Mouse (Mus musculus) neural tube, embryonic 12.5 days (tissue): ENCODE results near the gene Trp53i13. TPM values are rescaled to one million over a fixed set of nuclear protein-coding genes. Genes with fewer than 3 reads are reported as not detected.
A peak's percentile ranks its signal among the peaks of the same experiment; 100 is the strongest.

ENCODE experiments used
- ATAC-seq: fragments of 200-750 bp; cut with Nextera tagmentation; 2 replicates; pipeline ENCODE4 v1.8.0; 2017; ENCODE audit warnings: low read depth, mild to moderate bottlenecking, moderate TSS enrichment, moderate library complexity; ENCODE audit not compliant: low FRiP score
- H3K27ac ChIP-seq: fragments of 300-500 bp; sonication (generic); 2 replicates; pipeline ENCODE4 v1.5.1; 2016
- H3K27me3 ChIP-seq: fragments of 300-500 bp; sonication (generic); replicated peaks from 2 replicates; pipeline ENCODE4 v1.6.1; 2016; ENCODE audit warnings: mild to moderate bottlenecking
- H3K36me3 ChIP-seq: fragments of 300-500 bp; sonication (generic); 2 replicates; pipeline ENCODE4 v1.6.1; 2016; ENCODE audit warnings: mild to moderate bottlenecking
- H3K4me1 ChIP-seq: fragments of 300-500 bp; sonication (generic); 2 replicates; pipeline ENCODE4 v1.6.1; 2016
- H3K4me2 ChIP-seq: fragments of 300-500 bp; sonication (generic); replicated peaks from 2 replicates; pipeline ENCODE4 v1.6.1; 2016; ENCODE audit warnings: mild to moderate bottlenecking
- H3K4me3 ChIP-seq: fragments of 300-500 bp; sonication (generic); 2 replicates; pipeline ENCODE4 v1.5.1; 2016
- H3K9ac ChIP-seq: fragments of 300-500 bp; sonication (generic); 2 replicates; pipeline ENCODE4 v1.6.1; 2016; ENCODE audit warnings: mild to moderate bottlenecking
- H3K9me3 ChIP-seq: fragments of 300-500 bp; sonication (generic); 2 replicates; pipeline ENCODE4 v1.6.1; 2016; ENCODE audit warnings: mild to moderate bottlenecking
- WGBS: fragments of 180-500 bp; shearing (Covaris S2); methylation state at CpG from one replicate; pipeline ENCODE4 v1.1.7; 2016; 5-methylcytosine and 5-hydroxymethylcytosine counted together
- polyA plus RNA-seq: library from polyadenylated mRNA; unstranded; fragments of >200 nt; fragmentation: Nextera tagmentation; extraction: Ambion mirVana; gene quantifications from 2 replicates; pipeline ENCODE4 v1.2.1, GENCODE M21; 2016

The Trp53i13 gene
- polyA plus RNA-seq, 1 experiment from 2014 or later = 32.4 TPM

DNA sequence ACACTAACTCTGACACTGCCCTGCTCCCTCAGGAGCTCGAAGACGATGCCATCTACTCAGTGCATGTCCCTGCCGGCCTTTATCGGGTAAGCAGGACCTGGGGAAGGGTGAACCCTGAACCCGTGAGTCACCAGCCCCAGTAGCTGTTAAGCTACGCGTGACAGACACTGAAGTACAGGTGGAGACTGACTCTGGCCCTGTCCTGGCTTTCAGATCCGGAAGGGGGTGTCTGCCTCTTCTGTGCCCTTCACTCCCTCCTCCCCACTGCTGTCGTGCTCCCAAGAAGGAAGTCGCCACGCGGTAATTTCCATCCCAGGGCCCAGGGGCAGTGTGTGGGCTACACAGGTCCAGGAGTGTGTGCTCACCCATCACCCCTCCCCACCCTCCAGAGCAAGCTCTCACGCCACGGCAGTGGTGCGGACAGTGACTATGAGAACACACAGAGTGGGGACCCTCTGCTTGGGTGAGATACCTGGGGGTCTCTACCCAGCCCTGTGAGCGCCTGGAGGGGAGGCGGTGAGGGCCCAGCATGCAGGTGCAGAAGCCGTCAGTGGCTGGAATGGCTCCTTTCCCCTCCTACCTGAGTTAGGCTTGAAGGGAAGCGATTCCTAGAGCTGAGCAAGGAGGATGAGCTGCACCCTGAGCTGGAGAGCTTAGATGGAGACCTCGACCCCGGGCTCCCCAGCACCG lies 10.3 kb downstream of the Trp53i13 start:
- no peak overlapping the region for H3K4me2 ChIP-seq
- H3K36me3 ChIP-seq = peaks cover 75% of the 10 kb centered on the region
- no peak for ATAC-seq
- H3K27me3 ChIP-seq = no peaks in the 10 kb centered on the region
- H3K9me3 ChIP-seq = no peaks in the 10 kb centered on the region
- H3K4me1 ChIP-seq = peaks cover 15% of the 10 kb centered on the region
- no peak overlapping the region for H3K9ac ChIP-seq
- no peak overlapping the region for H3K27ac ChIP-seq
- H3K4me3 ChIP-seq = no peak overlapping the region
- 92% methylated on average over 22 of the region's 22 CpGs for WGBS

DNA sequence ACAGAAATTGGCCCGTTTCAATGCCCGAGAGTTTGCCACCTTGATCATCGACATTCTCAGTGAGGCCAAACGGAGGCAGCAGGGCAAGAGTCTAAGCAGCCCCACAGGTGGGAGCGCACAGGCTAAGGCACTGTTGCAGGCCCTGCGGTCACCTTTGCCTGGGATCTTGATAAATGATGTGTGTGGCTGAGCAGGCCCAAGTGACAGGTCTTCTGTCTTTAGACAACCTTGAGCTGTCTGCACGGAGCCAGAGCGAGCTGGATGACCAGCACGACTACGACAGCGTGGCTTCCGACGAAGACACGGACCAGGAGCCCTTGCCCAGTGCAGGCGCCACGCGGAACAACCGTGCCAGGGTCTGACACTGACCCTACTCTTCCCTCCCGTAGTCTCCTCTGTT lies 11.4 kb downstream of the Trp53i13 start:
- Histone ChIP-seq H3K4me3 (no peak overlapping the region), H3K4me2 (no peak overlapping the region), H3K9me3 (no peaks in the 10 kb centered on the region), H3K36me3 (peaks cover 82% of the 10 kb centered on the region), H3K27ac (no peak overlapping the region), H3K27me3 (no peaks in the 10 kb centered on the region), H3K4me1 (peaks cover 18% of the 10 kb centered on the region), H3K9ac (no peak overlapping the region)
- 94% methylated on average over 19 of the region's 19 CpGs for WGBS
- ATAC-seq = no peak

DNA sequence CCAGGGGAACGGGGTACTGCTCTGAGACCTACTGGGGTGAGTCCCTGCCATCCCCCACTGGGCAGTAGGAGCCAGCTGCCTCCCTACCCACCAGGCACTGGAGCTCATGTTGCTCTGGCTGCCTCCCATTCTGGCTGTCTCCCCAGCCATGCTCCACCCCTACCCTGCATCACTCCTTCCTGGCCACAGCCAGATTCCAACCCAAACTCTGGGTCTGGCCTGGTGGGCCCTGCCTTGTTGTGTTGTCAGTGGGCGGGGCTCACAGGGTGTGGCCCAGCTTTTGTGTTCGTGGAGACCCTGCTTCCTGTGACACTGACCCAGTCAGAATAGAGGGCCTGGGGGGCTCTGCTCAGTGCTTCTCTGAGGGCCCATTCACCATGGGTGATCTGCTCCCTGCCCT lies 12.3 kb downstream of the Trp53i13 start:
- Histone ChIP-seq H3K4me1 (peaks cover 17% of the 10 kb centered on the region), H3K9ac (no peak overlapping the region), H3K4me2 (no peak overlapping the region), H3K36me3 (peaks cover 89% of the 10 kb centered on the region), H3K9me3 (no peaks in the 10 kb centered on the region), H3K27ac (no peak overlapping the region), H3K27me3 (no peaks in the 10 kb centered on the region), H3K4me3 (no peak overlapping the region)
- 68% methylated on average over 3 of the region's 3 CpGs for WGBS
- no peak for ATAC-seq

DNA sequence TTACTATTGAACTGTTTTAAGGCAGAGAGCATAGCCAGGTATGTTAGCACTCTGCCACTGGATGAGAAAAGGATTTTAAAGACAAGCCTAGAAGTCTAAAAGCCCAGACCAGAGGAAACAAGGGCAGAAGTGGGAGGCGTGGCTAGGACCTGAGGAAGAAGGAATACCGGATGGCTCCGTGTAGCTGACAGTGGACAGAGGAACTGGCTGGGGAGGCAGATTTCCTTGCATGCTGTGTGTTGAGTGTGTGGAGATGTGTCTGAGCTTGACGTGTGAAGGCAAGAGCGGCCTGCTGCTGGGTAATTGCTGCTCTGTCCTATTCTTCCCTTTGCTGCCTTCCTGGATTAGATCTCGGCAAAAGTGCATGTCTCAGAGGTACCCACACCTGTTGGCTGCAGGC lies 13.3 kb downstream of the Trp53i13 start:
- Histone ChIP-seq H3K27me3 (no peaks in the 10 kb centered on the region), H3K4me3 (no peak overlapping the region), H3K9ac (no peak overlapping the region), H3K36me3 (peaks cover 86% of the 10 kb centered on the region), H3K4me1 (peaks cover 19% of the 10 kb centered on the region), H3K4me2 (no peak overlapping the region), H3K27ac (no peak overlapping the region), H3K9me3 (no peaks in the 10 kb centered on the region)
- ATAC-seq = no peak
- WGBS = 84% methylated on average over 6 of the region's 6 CpGs

DNA sequence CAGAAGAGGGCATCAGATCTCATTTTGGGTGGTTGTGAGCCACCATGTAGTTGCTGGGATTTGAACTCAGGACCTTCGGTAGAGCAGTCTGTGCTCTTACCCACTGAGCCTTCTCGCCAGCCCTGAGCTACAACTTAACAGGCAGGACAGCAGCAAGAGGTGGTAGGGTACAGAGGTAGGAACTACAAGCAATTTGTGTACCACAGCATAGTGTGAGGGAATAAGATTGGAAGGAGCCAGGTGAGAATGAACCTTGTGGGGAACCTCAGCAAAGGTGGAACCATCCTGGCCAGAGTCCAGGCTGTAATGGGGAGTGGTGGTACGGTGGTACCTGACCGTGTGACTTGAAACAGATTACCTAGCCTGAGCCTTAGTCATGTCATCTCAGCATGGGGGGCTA lies 13.8 kb downstream of the Trp53i13 start:
- H3K4me2 ChIP-seq = no peak overlapping the region
- 95% methylated on average over 4 of the region's 4 CpGs for WGBS
- H3K27me3 ChIP-seq = no peaks in the 10 kb centered on the region
- no peak overlapping the region for H3K27ac ChIP-seq
- no peak overlapping the region for H3K9ac ChIP-seq
- peaks cover 23% of the 10 kb centered on the region for H3K4me1 ChIP-seq
- H3K9me3 ChIP-seq = no peaks in the 10 kb centered on the region
- H3K4me3 ChIP-seq = no peak overlapping the region
- H3K36me3 ChIP-seq = peaks cover 81% of the 10 kb centered on the region
- ATAC-seq = no peak

DNA sequence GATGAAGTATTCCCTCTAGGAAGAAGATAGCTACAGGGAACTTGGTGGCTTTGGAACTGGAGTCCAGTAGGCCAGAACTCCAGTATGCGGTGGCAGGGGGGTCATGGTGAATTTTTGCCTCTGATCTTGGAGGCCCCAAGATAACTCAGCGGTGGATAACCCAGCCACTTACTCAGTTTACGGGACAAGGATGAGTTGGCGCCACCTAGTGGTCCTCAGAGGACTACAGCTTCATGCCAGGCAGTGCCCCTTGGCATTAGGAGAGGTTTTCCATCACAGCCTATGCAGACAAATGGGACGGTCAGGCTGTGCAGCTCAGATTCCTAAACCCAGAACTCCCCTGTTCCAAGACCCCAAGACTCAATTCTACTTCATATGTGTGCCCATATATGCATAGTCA lies 14.4 kb downstream of the Trp53i13 start:
- Histone ChIP-seq H3K27me3 (no peaks in the 10 kb centered on the region), H3K9me3 (no peaks in the 10 kb centered on the region), H3K9ac (no peak overlapping the region), H3K27ac (no peak overlapping the region), H3K4me2 (no peak overlapping the region), H3K36me3 (peaks cover 75% of the 10 kb centered on the region), H3K4me1 (peaks cover 23% of the 10 kb centered on the region), H3K4me3 (no peak overlapping the region)
- 26% methylated on average over 5 of the region's 5 CpGs for WGBS
- ATAC-seq = no peak

DNA sequence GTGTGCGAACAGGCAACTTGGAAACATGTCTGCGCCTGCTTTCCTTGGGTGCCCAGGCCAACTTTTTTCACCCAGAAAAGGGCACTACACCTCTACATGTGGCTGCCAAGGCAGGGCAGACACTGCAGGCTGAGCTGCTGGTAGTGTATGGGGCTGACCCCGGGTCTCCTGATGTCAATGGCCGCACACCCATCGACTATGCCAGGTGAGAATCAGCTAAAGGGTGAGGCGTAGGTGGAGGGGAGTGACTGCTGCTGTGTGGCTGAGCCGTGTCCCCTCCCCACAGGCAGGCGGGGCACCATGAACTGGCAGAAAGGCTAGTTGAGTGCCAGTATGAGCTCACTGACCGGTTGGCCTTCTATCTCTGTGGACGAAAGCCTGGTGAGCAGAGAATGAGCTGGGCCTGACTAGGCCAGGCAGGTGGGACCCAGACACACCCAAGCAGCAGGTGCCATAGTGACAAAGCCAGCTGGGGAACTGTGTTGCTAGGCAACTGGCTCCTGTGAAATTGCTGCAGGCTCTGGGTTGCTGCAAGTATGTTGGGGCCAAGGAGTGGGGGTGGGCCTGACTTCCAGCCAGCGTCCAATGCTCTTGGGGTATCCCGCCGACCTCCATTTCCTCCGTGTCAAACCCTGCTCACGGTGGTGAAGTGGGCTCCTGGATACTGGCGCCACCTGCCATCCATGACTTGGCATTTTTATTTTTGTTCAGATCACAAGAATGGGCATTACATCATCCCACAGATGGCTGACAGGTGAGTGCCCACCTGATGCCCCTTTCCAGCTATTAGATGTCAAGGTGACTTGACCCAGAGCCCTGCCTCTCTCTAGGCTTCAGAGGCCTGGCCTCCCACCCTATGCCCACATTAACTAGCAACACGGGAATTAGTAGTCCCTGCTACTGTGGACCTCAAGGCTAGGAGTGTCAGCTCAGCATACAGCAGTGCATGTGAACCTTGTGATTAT lies 15.1 kb downstream of the Trp53i13 start:
- ATAC-seq = no peak
- Histone ChIP-seq H3K36me3 (peaks cover 67% of the 10 kb centered on the region), H3K27me3 (no peaks in the 10 kb centered on the region), H3K4me3 (no peak overlapping the region), H3K9me3 (no peaks in the 10 kb centered on the region), H3K4me2 (no peak overlapping the region), H3K9ac (peak overlapping the region; percentile 35; the same call in 1 of the 2 replicates), H3K4me1 (peaks cover 26% of the 10 kb centered on the region), H3K27ac (no peak overlapping the region)
- 83% methylated on average over 17 of the region's 17 CpGs for WGBS

DNA sequence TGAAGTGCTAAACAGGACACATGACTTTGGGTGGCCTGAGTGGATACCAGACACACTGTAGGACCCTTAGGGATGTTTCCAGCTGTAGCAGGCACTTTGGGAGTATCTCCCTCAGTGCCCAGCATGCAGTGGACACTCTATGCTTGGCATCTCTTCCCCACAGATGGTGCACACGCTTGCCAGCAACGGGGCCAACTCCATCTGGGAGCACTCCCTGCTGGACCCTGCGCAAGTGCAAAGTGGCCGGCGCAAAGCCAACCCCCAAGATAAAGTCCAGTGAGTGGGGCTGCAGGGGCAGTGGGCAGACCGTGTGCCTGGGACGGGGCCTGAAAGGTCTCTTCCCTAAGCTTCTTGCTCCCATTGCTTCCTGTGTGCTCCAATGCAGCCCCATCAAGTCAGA lies 16.4 kb downstream of the Trp53i13 start:
- H3K4me1 ChIP-seq = peaks cover 38% of the 10 kb centered on the region
- peaks cover 54% of the 10 kb centered on the region for H3K36me3 ChIP-seq
- H3K9me3 ChIP-seq = no peaks in the 10 kb centered on the region

DNA sequence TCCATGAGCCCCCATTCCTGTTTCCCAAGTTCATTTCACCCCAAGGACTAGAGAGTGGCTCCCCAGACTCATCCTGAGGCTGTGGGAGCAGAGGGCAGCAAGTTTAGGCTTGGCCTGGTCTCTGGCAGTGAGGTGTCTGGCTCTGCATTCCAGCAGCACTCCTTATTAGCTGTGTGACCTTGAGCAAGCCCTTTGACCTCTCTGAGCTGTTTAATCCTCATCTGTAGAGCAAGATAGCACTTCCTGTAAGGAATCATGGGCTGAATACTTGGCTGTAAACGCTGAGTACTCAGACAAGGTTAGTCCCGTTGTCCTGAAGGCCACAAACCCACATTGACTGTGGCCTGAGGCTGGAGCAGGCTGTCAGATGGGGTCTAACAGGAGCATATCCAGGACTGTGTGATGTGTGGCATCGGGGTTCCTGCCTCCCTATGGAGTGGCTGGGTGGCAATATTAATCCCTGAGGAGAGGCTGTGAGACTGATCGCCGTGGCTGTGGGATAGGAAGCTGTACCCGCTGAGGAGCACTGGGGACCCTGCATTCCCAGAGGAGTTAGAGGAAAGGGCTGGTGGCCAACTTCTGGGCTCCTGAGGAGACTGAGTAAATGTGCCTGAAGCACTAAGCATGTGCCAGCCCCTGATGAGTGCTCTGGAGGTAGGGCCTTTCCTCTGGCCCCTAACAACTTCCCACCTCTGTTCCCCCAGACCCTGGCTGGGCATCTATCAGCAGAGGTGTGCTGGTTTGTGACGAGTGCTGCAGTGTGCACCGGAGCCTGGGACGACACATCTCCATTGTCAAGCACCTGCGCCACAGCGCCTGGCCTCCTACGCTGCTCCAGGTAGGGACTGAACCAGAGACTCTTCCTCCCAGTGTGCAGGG lies 17.3 kb downstream of the Trp53i13 start:
- Histone ChIP-seq H3K4me2 (0 out of 2 replicates have a peak overlapping the region, but pooled peaks have one; percentile 4), H3K9me3 (no peaks in the 10 kb centered on the region), H3K9ac (0 out of 2 replicates have a peak overlapping the region, but pooled peaks have one; percentile 26), H3K4me1 (peaks cover 45% of the 10 kb centered on the region), H3K27me3 (no peaks in the 10 kb centered on the region), H3K36me3 (peaks cover 46% of the 10 kb centered on the region), H3K4me3 (no peak overlapping the region), H3K27ac (no peak overlapping the region)
- 83% methylated on average over 12 of the region's 12 CpGs for WGBS
- ATAC-seq = no peak

More for the DNA sequence above, 16.4 kb downstream of the Trp53i13 start:
- Histone ChIP-seq H3K27ac (no peak overlapping the region), H3K4me3 (no peak overlapping the region), H3K27me3 (no peaks in the 10 kb centered on the region), H3K9ac (no peak overlapping the region), H3K4me2 (no peak overlapping the region)
- 94% methylated on average over 7 of the region's 7 CpGs for WGBS
- no peak for ATAC-seq

DNA sequence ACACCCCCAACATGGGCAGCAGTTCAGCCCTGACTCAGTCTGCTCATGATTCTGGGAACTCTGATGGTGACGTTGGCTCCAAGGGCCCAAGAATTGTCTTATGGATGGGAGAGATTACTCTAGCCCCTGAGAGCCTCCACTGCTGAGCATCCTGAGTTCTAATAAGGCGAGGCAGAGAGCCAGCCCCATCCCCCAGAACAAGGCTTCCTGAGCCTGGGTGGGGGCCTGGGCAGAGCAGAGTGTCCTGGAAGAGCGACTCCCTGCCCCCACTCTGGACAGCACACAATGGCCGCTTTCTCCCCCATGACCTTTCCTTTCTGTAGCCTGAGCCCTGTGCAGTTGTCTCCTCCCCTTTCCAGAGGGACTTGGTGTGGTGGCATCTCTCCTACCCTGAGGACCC lies 17.9 kb downstream of the Trp53i13 start:
- no peak overlapping the region for H3K4me3 ChIP-seq
- no peak for ATAC-seq
- H3K36me3 ChIP-seq = peaks cover 39% of the 10 kb centered on the region
- H3K27me3 ChIP-seq = no peaks in the 10 kb centered on the region
- H3K9me3 ChIP-seq = no peaks in the 10 kb centered on the region
- H3K27ac ChIP-seq = no peak overlapping the region
- WGBS = 22% methylated on average over 4 of the region's 4 CpGs
- H3K4me2 ChIP-seq = peak overlapping the region; percentile 4
- 0 out of 2 replicates have a peak overlapping the region, but pooled peaks have one; percentile 26 for H3K9ac ChIP-seq
- peaks cover 45% of the 10 kb centered on the region for H3K4me1 ChIP-seq

DNA sequence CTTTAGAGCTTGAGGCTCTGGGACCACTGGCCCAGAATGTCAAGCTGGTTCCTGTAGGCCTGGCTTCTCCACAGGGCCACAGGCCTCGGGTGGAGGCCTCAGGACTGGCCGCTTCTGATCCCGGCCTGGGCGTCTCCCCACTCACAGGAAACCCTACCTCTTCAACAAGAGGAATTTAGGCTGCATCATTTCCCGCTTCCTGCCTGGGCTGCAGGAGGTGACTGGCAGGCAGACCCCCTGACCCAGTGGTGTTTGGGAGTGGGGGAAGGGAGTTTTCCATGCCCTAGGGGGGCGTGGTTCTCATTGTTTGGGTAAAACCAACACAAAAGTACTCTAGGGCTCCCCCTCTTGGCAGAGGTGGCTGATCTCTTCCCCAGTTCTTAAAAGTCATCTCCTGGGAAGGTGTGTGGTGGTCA lies 18.4 kb downstream of the Trp53i13 start:
- ATAC-seq = no peak
- WGBS = 19% methylated on average over 6 of the region's 6 CpGs
- Histone ChIP-seq H3K4me3 (no peak overlapping the region), H3K4me2 (peak overlapping the region; percentile 4; the same call in 1 of the 2 replicates), H3K27me3 (no peaks in the 10 kb centered on the region), H3K9ac (no peak overlapping the region), H3K36me3 (peaks cover 34% of the 10 kb centered on the region), H3K4me1 (peaks cover 48% of the 10 kb centered on the region), H3K9me3 (no peaks in the 10 kb centered on the region), H3K27ac (peak overlapping the region; percentile 42; the same call in 1 of the 2 replicates)
